In the genomic region with DNA sequence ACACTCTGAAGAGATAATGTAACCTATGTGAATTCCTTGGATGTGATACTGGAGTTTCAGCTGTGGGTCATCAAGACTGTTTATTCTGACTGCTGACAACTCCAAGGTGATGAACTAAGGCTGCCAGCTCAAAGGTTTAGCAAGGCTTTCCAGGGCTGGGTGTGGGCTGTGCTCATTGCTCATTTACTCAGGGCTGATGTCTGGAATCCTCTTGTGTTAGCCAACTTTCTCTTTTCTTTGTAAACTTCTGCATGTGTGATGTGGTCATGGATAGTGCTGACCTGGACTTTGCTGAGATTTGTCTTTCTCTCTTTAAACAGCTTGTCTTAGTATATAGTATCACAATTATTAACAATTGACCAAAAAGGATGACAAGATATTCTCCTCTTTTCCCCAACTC, we compare ENCODE assay signal across 15 mouse cellular contexts.
"Had no signal": no experiment of that assay in that cellular context is flagged by ENCODE, and none has a peak within 500 bp of the region (broad histone marks: within the 10 kb centered on the region; RNA-seq: fewer than 3 reads in every experiment).

No protein-coding gene starts in this region.

- H3K27me3 ChIP-seq: neural tube, embryonic 12.5 days; neural tube, embryonic 13.5 days; neural tube, embryonic 15.5 days had no signal

- H3K27ac ChIP-seq: neural tube, embryonic 12.5 days; neural tube, embryonic 13.5 days; neural tube, embryonic 15.5 days had no signal

- H3K4me1 ChIP-seq: neural tube, embryonic 12.5 days; neural tube, embryonic 13.5 days; neural tube, embryonic 15.5 days had no signal

- H3K4me3 ChIP-seq: neural tube, embryonic 12.5 days; neural tube, embryonic 13.5 days; neural tube, embryonic 15.5 days had no signal

- H3K4me2 ChIP-seq: neural tube, embryonic 12.5 days; neural tube, embryonic 13.5 days; neural tube, embryonic 15.5 days had no signal

- H3K36me3 ChIP-seq: neural tube, embryonic 12.5 days; neural tube, embryonic 13.5 days; neural tube, embryonic 15.5 days had no signal

- H3K9ac ChIP-seq: neural tube, embryonic 12.5 days; neural tube, embryonic 13.5 days; neural tube, embryonic 15.5 days had no signal

- DNase-seq: retina, postnatal 1 day; right cerebral cortex, adult 18-20 months; right cerebral cortex, postnatal 14 days; right cerebral cortex, postnatal 25 days; right cerebral cortex, postnatal 4 days; spleen, adult 18-20 months; thymus, adult 18-20 months; thymus, adult 2 months; thymus, postnatal 14 days; thymus, postnatal 25 days; thymus, postnatal 36 days; thymus, postnatal 4 days had no signal

- H3K9me3 ChIP-seq: neural tube, embryonic 12.5 days; neural tube, embryonic 13.5 days; neural tube, embryonic 15.5 days had no signal
